In genomic region chr1:131527281-131528080, GRCm38 (mm10) we compare ENCODE assay signal across 8 mouse cellular contexts. TPM values are rescaled to one million over a fixed set of nuclear protein-coding genes. Genes with fewer than 3 reads are reported as not detected.
DNase-seq lines count a peak whose midpoint lies in the region; ATAC-seq and TF ChIP-seq lines count a peak whose summit lies in the region.

TSS of gene Srgap2 (minus strand) at chr1:131527352.
TSS of gene Fam72a (plus strand) at chr1:131527903.

- peak within 1 kb of the TSS; percentile 93 for H3K4me3 ChIP-seq in cortical plate, adult 2 months (ENCODE audit: insufficient read depth, low read length)
- peak within 1 kb of the TSS; percentile 100 for H3K4me3 ChIP-seq in megakaryocyte, embryonic 14.5 days (replicated peaks)

- no peaks in the 10 kb centered on the region for H3K27me3 ChIP-seq in megakaryocyte, embryonic 14.5 days (replicated peaks)

- peak; percentile 100 for TF ChIP-seq POLR2A in cortical plate, adult 2 months (IDR thresholded peaks at IDR 0.05; ENCODE audit: extremely low read depth, insufficient read depth, low read length)

- peak; percentile 85 for ATAC-seq in activated CD4-positive, CD25-positive, alpha-beta regulatory T cell, adult 4 months

- no peak for TF ChIP-seq CTCF in cortical plate, adult 2 months (IDR thresholded peaks at IDR 0.05; ENCODE audit: extremely low read depth, insufficient read depth, low read length)

- H3K4me1 ChIP-seq in cortical plate, adult 2 months (ENCODE audit: control insufficient read depth, insufficient read depth, low read length): peaks cover 3% of the 10 kb centered on the region
- H3K4me1 ChIP-seq in megakaryocyte, embryonic 14.5 days: peaks cover 65% of the 10 kb centered on the region

- H3K9me3 ChIP-seq in megakaryocyte, embryonic 14.5 days: no peaks in the 10 kb centered on the region

- peaks cover 35% of the 10 kb centered on the region for H3K36me3 ChIP-seq in megakaryocyte, embryonic 14.5 days (replicated peaks; ENCODE audit: low read length)

- peak within 1 kb of the TSS; percentile 79 for H3K27ac ChIP-seq in cortical plate, adult 2 months (ENCODE audit: insufficient read depth, low read length)

- peak; percentile 96 for DNase-seq in gastrocnemius, adult 8-10 months (ENCODE audit: low spot score in 2 of 2)
- peak; percentile 99 for DNase-seq in hindlimb bud, embryonic 11.5 days (ENCODE audit: extremely low spot score, low read depth, low spot score)
- DNase-seq in left cerebral cortex, adult 8-10 months (ENCODE audit: low spot score in 2 of 2): peak; percentile 99 to 100
- DNase-seq in right cerebral cortex, postnatal 10 days (ENCODE audit: low spot score in 2 of 2): peak; percentile 99
- peak; percentile 93 for DNase-seq in urinary bladder, postnatal 25 days (ENCODE audit: low spot score)

RNA-seq across cellular contexts. Expression of gene Srgap2, which starts in this region (rescaled TPM):
- polyA plus RNA-seq in activated CD4-positive, CD25-positive, alpha-beta regulatory T cell, adult 4 months (2017; shearing (Covaris generic)): 10 to 100 TPM; 24.8 to 35.9 TPM
- polyA plus RNA-seq in cortical plate, adult 2 months (2012; rRNA removed): 41.2 and 42.8 TPM in 2 replicates
- 10 to 100 TPM in 2 of 4 experiments, 1 to 10 TPM in 2; 7.5 to 14.1 (median 10.9) TPM for total RNA-seq in gastrocnemius, adult 8-10 months (2022)
- 10 to 100 TPM; 70.7 to 81.5 (median 76.7) TPM for total RNA-seq in left cerebral cortex, adult 8-10 months (2022)
- 6.7 and 12.2 TPM in 2 replicates for polyA plus RNA-seq in megakaryocyte, embryonic 14.5 days (2012; ENCODE audit: insufficient read depth, low replicate concordance)

RNA-seq across cellular contexts. Expression of gene Fam72a, which starts in this region (rescaled TPM):
- polyA plus RNA-seq in activated CD4-positive, CD25-positive, alpha-beta regulatory T cell, adult 4 months (2017; shearing (Covaris generic)): under 1 TPM; 0.60 to 0.85 TPM
- polyA plus RNA-seq in cortical plate, adult 2 months (2012; rRNA removed): 1.0 and 1.2 TPM in 2 replicates
- under 1 TPM; 0.20 to 0.51 (median 0.24) TPM for total RNA-seq in gastrocnemius, adult 8-10 months (2022)
- 1 to 10 TPM; 1.1 to 1.5 (median 1.3) TPM for total RNA-seq in left cerebral cortex, adult 8-10 months (2022)
- polyA plus RNA-seq in megakaryocyte, embryonic 14.5 days (2012; ENCODE audit: insufficient read depth, low replicate concordance): 3.6 TPM in 1 of 2 replicates, not detected in the other

Comparison
In these comparisons a context has a peak if more than half of its experiments do, and no peak if none do; other contexts are left out.
1. Peak in every context shown above with its lines: DNase-seq, ATAC-seq, H3K4me3 ChIP-seq and H3K27ac ChIP-seq.
2. RNA of gene Srgap2 (total RNA-seq): 70.7 to 81.5 TPM in left cerebral cortex, adult 8-10 months; 7.5 to 14.1 TPM in gastrocnemius, adult 8-10 months; every median in the first group is over 4 times any median in the second.